Mouse (Mus musculus): ENCODE measurements around the gene Rgl1.
"Not testable (repeated sequence)": the region's sequence is repeated elsewhere in the genome, so short reads cannot be mapped to it uniquely, and the experiment has no call there.

Rgl1 gene

GRCm38 (mm10) chr1:152786953-152787352 lies 20.8 kb upstream of the Rgl1 start:
- in situ Hi-C loops (cut with MboI; ENCODE audit: low sequenced_read_pairs), result no loop called here

- in situ Hi-C loops (cut with MboI; ENCODE audit: low sequenced_read_pairs), result not testable (repeated sequence)
Measured at GRCm38 (mm10) chr1:152785446-152785845, 19.3 kb upstream of the Rgl1 start.

GRCm38 (mm10) chr1:152784620-152785019 lies 18.5 kb upstream of the Rgl1 start:
- in situ Hi-C loops (cut with MboI; ENCODE audit: low sequenced_read_pairs), result no loop called here

- in situ Hi-C loops (cut with MboI; ENCODE audit: low sequenced_read_pairs), result no loop called here
Measured at GRCm38 (mm10) chr1:152779071-152779737, 13.1 kb upstream of the Rgl1 start.

- in situ Hi-C loops (cut with MboI; ENCODE audit: low sequenced_read_pairs), result not testable (repeated sequence)
Measured at GRCm38 (mm10) chr1:152774601-152775000, 8.4 kb upstream of the Rgl1 start.

- in situ Hi-C loops (cut with MboI; ENCODE audit: low sequenced_read_pairs), result no loop called here
Measured at GRCm38 (mm10) chr1:152771016-152771415, 4.9 kb upstream of the Rgl1 start.

GRCm38 (mm10) chr1:152767749-152768488 lies 1.8 kb upstream of the Rgl1 start:
- in situ Hi-C loops (cut with MboI; ENCODE audit: low sequenced_read_pairs), result no loop called here

GRCm38 (mm10) chr1:152766804-152767748 lies 925 bp upstream of the Rgl1 start:
- in situ Hi-C loops (cut with MboI; ENCODE audit: low sequenced_read_pairs), result no loop called here

GRCm38 (mm10) chr1:152761791-152762190 lies 4.4 kb downstream of the Rgl1 start:
- in situ Hi-C loops (cut with MboI; ENCODE audit: low sequenced_read_pairs), result no loop called here

- in situ Hi-C loops (cut with MboI; ENCODE audit: low sequenced_read_pairs), result no loop called here
Measured at GRCm38 (mm10) chr1:152750312-152750965, 15.7 kb downstream of the Rgl1 start, which contains the start of gene Apobec4. Apobec4 (plus strand) TSS chr1:152750551.

- in situ Hi-C loops (cut with MboI; ENCODE audit: low sequenced_read_pairs), result loop anchor here (5.0 kb wide), 1 partner anchor 227 kb away; no protein-coding TSS in a partner anchor
Measured at GRCm38 (mm10) chr1:152749276-152749675, 16.9 kb downstream of the Rgl1 start.

GRCm38 (mm10) chr1:152746426-152746825 lies 19.7 kb downstream of the Rgl1 start:
- in situ Hi-C loops (cut with MboI; ENCODE audit: low sequenced_read_pairs), result loop anchor here (5.0 kb wide), 1 partner anchor 224 kb away; no protein-coding TSS in a partner anchor

GRCm38 (mm10) chr1:152743095-152743826 lies 22.9 kb downstream of the Rgl1 start:
- in situ Hi-C loops (cut with MboI; ENCODE audit: low sequenced_read_pairs), result no loop called here

GRCm38 (mm10) chr1:152739374-152739773 lies 26.8 kb downstream of the Rgl1 start:
- in situ Hi-C loops (cut with MboI; ENCODE audit: low sequenced_read_pairs), result no loop called here

- in situ Hi-C loops (cut with MboI; ENCODE audit: low sequenced_read_pairs), result no loop called here
Measured at GRCm38 (mm10) chr1:152738793-152739192, 27.4 kb downstream of the Rgl1 start.

GRCm38 (mm10) chr1:152727604-152728236 lies 38.4 kb downstream of the Rgl1 start:
- in situ Hi-C loops (cut with MboI; ENCODE audit: low sequenced_read_pairs), result no loop called here

GRCm38 (mm10) chr1:152726095-152726494 lies 40.1 kb downstream of the Rgl1 start:
- in situ Hi-C loops (cut with MboI; ENCODE audit: low sequenced_read_pairs), result no loop called here

GRCm38 (mm10) chr1:152724286-152724685 lies 41.9 kb downstream of the Rgl1 start:
- in situ Hi-C loops (cut with MboI; ENCODE audit: low sequenced_read_pairs), result no loop called here

- in situ Hi-C loops (cut with MboI; ENCODE audit: low sequenced_read_pairs), result no loop called here
Measured at GRCm38 (mm10) chr1:152721535-152722198, 44.5 kb downstream of the Rgl1 start.

Measured in CH12F3 (cell line).